Mouse (Mus musculus) embryo, embryonic 9.5 days (tissue): ENCODE data around the gene Fas.
A peak's percentile ranks its signal among the peaks of the same experiment; 100 is the strongest.

ENCODE experiments used
- DNase-seq: peaks from one replicate; pipeline ENCODE4 v3.0.0-alpha.2; 2017; ENCODE audit errors: extremely low spot score

Gene Fas

GRCm38 (mm10) chr19:34284383-34284782, 6.1 kb upstream of the Fas start:
- no peak for DNase-seq

DNA sequence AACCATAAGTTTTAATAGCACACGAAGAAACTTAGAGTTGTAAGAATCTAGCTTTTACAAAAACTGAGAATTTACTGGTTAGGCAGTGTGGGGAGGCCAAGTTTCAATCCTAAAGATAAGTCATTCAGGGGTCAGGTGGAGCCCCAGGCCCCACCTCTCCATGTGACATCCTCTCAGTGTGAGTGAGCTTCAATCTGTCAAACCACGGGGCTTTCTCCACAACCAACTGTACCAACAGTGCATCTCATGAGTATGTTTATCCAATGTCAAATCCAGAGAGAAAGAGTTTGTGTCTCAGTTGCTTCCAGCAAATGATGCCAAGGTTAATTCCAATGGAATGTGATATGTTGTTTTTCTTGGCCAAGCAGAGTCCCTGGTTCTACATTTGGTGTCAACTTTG, 5.6 kb upstream of the Fas start:
- no peak for DNase-seq

DNA sequence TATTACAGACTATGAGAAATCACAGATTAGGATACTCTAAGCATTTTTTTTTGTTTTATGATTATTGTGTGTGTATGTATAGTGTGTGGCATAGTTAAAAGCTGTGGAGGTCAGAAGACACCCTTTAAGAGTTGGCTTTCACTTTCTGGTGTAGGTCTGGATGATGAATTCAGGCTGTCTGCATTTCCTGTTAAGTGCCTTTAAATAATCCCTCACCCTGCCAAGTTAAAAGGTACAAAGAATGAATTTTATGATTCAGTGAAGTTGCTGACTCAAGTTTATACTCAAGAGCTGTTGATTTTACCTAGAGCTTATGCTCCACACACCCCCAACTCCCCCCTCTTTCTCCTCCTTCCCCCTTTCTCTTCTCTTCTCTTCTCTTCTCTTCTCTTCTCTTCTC, 3.2 kb upstream of the Fas start:
- DNase-seq, result no peak

GRCm38 (mm10) chr19:34287656-34288415, 2.6 kb upstream of the Fas start:
- no peak for DNase-seq

DNA sequence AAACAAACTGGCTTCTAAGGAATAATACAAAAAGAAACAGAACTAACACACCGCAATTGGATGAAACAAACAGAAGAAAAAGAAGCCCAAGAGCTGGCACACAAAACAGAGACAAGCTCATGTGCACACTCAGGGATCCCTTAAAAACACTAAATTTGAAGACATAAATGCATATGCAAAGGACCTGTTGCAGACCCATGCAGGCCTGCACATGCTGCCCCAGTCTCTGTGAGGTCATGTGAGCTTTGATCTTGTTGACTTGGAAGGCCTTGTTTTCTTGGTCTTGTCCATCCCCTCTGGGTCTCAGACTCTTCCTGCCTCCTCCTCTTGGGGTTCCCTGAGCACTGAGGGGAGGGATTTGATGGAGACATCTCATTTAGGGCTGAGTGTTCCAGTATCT, 1.8 kb upstream of the Fas start:
- DNase-seq, result no peak

DNA sequence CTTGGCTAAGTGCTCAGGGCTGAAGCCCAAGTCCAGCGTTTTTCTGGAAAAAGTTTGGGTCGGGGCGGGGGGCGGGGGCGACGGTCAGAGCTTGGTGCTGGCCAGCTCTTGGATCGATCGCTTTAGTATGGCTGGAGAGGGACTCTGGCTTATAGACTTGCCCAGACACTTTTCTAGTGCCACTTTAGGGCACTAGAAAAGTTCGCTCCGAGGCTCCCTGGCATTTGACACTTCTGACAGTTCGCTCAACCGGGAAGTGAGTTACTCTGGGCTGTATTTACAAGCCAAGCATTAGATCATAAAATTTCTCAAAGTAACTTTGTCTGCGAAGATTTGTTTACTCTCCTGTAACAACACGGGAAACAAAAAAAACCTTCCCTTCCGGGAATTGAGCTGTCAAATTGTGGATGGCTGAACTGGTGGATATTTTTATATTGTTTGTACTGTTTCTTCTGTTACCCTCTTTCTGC, 441 bp downstream of the Fas start:
- DNase-seq, result no peak

GRCm38 (mm10) chr19:34291379-34291778, 913 bp downstream of the Fas start:
- no peak for DNase-seq

DNA sequence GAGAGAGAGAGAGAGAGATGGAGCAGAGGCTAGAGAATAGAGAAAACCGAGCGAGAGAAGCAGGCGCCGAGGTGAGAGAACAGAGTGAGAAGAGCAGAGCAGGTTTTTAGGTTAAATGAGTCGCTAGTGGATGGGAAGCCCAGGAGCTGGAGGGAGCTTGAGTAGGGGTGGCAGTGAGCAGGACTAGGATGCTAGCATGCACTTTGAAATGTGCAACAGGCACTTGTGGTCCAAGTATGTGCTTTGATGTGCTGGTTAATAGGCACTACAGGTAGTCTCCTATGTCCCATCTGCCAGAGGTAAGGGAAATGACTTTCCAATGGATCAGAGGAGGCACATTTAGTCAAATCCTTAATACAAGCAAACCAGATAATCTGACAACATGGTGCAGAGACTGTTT, 1.5 kb downstream of the Fas start:
- DNase-seq, result no peak

- DNase-seq, result no peak
Observed at GRCm38 (mm10) chr19:34292701-34293100, 2.2 kb downstream of the Fas start.

- DNase-seq, result no peak
Observed at GRCm38 (mm10) chr19:34293376-34293947, 3.0 kb downstream of the Fas start.

- no peak for DNase-seq
Observed at GRCm38 (mm10) chr19:34295442-34295841, 5.0 kb downstream of the Fas start.

DNA sequence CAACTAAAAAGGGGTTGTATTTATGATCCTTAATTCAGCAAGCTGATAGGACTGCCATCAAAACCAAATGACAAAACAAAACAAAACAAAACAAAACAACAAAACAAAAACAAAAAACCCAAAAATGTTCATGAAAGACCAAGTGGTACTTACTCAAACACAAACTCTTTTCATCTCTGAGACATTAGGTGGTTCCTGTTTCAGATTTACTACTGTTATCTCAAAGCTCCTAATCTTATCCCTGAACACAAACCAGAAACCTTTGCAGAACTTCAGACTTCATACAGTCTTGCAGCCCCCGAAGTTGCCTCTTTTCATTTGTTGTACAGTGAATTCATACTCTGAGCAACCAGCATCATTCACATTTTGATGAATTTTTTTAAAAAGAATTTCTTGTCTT, 8.1 kb downstream of the Fas start:
- no peak for DNase-seq

DNA sequence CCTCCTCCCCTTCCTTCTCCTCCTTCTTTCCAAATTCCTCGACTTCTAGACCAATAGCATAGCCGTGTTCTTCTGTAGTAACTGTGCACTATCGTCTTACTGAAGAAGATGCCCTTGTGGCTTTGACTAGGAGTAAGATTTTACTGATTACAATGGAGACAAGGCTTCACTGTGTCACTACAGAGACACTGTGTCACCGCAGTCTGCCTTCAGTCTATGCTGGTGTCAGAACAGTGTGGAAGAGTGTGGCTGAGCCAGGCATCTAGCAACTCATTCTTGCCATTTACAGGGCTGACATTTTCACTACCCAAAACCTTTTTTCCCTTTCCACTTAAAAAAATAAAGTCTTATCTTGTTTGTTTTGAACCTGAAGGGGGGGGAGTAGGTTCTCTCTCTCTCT, 8.8 kb downstream of the Fas start:
- no peak for DNase-seq

- no peak for DNase-seq
Observed at GRCm38 (mm10) chr19:34300430-34300829, 10.0 kb downstream of the Fas start.

DNA sequence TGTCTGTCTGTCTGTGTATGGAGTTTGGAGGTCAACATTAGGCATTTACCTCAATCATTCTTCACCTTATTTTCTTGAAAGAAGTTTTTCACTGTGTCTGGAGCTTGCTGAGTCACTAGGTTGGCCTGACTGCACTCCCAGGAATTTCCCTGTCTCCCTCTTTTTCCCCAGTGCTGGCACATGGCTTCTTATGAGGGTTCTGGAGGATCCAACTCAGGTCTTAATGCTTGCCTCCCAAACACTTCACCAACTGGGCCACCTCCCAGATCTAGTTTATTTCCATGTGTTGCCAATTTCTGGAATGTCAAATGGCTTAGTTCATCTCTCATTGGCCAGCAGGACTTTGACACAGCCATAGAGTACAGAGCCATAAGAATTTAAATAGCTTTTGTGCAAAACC, 14.5 kb downstream of the Fas start:
- no peak for DNase-seq

GRCm38 (mm10) chr19:34306794-34307193, 16.3 kb downstream of the Fas start:
- DNase-seq, result no peak

DNA sequence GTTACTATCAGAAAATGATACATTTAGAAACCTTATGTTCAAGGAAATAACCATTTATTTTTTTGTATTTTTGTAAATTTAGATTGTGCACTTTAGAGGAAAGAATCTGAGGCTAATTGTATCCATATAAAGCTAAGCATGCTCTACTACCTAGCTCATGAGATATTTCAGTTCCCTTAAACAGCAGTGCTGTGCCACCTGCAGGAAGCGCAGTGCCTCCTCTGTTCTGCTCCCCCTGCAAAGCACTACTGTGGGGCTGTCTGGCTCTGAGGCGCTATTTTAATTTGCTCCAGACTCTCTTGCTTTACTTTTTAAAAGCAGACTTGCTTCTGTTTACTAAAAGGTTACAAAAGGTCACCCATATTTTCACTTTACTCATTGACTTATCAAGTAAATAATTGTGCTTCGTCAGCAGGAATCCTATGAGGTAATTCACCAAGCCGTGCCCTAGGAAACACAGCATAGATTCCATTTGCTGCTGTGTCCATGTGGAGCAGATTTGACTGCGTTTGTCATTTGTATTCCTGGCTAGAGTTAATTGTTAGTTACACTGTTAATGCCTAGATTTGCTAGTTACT, 21.8 kb downstream of the Fas start:
- DNase-seq, result no peak

GRCm38 (mm10) chr19:34328051-34328450, 37.6 kb downstream of the Fas start:
- DNase-seq, result no peak

DNA sequence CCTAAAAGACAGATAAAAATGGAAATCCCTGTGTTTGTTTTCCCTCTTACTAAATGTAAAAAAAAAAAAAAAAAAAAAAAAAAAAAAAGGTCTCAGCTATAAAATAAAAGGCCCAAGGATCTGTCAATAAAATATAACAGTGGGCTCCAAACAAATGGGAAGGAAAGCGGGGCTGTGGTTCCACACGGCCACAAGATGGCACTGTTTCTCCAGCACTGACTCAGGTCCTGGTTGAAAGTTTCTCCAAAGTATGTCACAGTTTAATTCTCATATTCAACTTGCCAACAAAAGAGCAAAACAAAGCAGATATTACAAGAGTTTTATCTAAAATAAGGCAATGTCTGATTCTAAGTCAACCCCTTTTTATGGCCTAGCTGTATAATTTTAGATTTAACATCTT, 43.8 kb downstream of the Fas start:
- DNase-seq, result peak; percentile 57

GRCm38 (mm10) chr19:34344702-34345101, 54.2 kb downstream of the Fas start:
- DNase-seq, result no peak

GRCm38 (mm10) chr19:34345616-34346267, 55.3 kb downstream of the Fas start:
- peak; percentile 9 for DNase-seq

DNA sequence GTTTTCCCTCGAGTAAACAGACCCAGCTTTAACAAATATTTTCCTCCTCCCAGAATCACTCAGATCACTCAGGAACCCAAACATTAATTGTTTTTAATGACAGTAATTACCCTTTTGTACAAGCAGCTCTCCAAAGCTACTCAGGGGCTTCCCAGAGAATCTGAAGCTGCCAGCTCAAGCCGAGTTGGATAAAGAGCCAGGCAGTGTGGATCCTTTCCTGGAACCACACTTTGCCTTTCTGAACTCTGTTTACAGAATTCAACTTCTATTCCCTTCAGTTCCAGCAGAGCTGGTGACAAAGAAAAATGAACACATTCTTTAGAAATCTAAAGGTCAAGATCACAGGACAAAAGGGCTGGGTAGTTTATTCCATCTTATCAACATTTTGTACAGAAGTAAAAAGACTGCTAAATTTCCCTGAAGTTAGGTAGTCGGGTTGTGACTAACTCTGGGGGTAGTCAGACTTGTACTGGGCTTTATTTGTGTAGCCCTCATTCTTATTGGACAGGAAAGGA, 62.9 kb downstream of the Fas start:
- DNase-seq, result no peak

DNA sequence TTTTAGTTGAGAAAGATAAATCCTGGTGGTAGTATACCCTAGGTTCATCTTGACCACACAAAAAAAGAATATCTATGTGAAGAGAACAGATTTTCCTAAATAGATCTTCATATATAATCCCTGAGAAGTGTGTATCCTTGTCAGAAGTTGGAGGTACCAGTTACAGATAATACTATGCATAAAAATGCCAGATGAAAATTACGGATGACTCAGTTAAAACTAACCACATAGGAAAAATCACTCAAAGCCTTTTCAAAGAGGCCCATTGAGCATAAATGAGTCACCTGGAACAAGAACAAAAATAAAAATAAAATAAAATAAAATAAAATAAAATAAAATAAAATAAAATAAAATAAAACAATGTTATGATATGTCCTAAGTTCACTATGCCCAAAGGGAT, 72.2 kb downstream of the Fas start:
- no peak for DNase-seq
